Mouse (Mus musculus) layer of hippocampus, adult 2 months (tissue): ENCODE results near the gene Adgrf5. TPM values are rescaled to one million over a fixed set of nuclear protein-coding genes. Genes with fewer than 3 reads are reported as not detected.
A peak's percentile ranks its signal among the peaks of the same experiment; 100 is the strongest.
"Not testable (repeated sequence)": the region's sequence is repeated elsewhere in the genome, so short reads cannot be mapped to it uniquely, and the experiment has no call there.

ENCODE experiments used
- DNase-seq, 2 experiments: peaks; one replicate each; pipeline ENCODE4 v3.0.0; 2022; ENCODE audit warnings: low spot score in 2 of 2
- H3K27ac ChIP-seq: fragments of 200-600 bp; 2 replicates; pipeline ENCODE4 v1.8.1; 2022
- H3K4me3 ChIP-seq: fragments of 200-600 bp; 2 replicates; pipeline ENCODE4 v1.8.1; 2022; ENCODE audit warnings: mild to moderate bottlenecking
- CTCF ChIP-seq: fragments of 200-600 bp; conservative IDR thresholded peaks from 2 replicates; pipeline ENCODE4 v1.8.1; 2022; ENCODE audit warnings: antibody characterized with exemption, mild to moderate bottlenecking, moderate library complexity
- total RNA-seq, 2 experiments: library from RNA; stranded (reverse); gene quantifications; 2 replicates each; pipeline ENCODE4 v1.2.3; 2021

The Adgrf5 gene
- total RNA-seq, 2 experiments from 2014 or later = 29.7 to 30.9 TPM

- Histone ChIP-seq H3K27ac (no peak overlapping the region), H3K4me3 (no peak overlapping the region)
- no peak for DNase-seq
- TF ChIP-seq CTCF = no peak
These were observed 71.4 kb downstream of the Adgrf5 start for GRCm38 (mm10) chr17:43431692-43432091.

GRCm38 (mm10) chr17:43434485-43434884, 74.2 kb downstream of the Adgrf5 start:
- no peak for DNase-seq
- H3K4me3 ChIP-seq = no peak overlapping the region
- no peak overlapping the region for H3K27ac ChIP-seq
- TF ChIP-seq CTCF = no peak

- TF ChIP-seq CTCF = no peak
- Histone ChIP-seq H3K27ac (no peak overlapping the region), H3K4me3 (no peak overlapping the region)
- no peak for DNase-seq
These were observed 91.0 kb downstream of the Adgrf5 start for GRCm38 (mm10) chr17:43451216-43451615.

- peak; percentile 31 to 68 for DNase-seq
- no peak overlapping the region for H3K27ac ChIP-seq
- H3K4me3 ChIP-seq = no peak overlapping the region
- TF ChIP-seq CTCF = peak; percentile 84
These were observed 98.3 kb downstream of the Adgrf5 start for GRCm38 (mm10) chr17:43458598-43458997.

- no peak overlapping the region for H3K4me3 ChIP-seq
- no peak overlapping the region for H3K27ac ChIP-seq
- DNase-seq = no peak
- no peak for TF ChIP-seq CTCF
These were observed 99.5 kb downstream of the Adgrf5 start for GRCm38 (mm10) chr17:43459737-43460230.

- H3K4me3 ChIP-seq = no peak overlapping the region
- TF ChIP-seq CTCF = peak; percentile 85
These were observed 100.3 kb downstream of the Adgrf5 start for GRCm38 (mm10) chr17:43460245-43461181.

GRCm38 (mm10) chr17:43470039-43470438, 109.8 kb downstream of the Adgrf5 start:
- TF ChIP-seq CTCF = no peak
- H3K27ac ChIP-seq = no peak overlapping the region
- no peak for DNase-seq
- no peak overlapping the region for H3K4me3 ChIP-seq

More at GRCm38 (mm10) chr17:43460245-43461181, 100.3 kb downstream of the Adgrf5 start:
- peak; percentile 61 to 73 for DNase-seq
- no peak overlapping the region for H3K27ac ChIP-seq

GRCm38 (mm10) chr17:43472558-43472957, 112.3 kb downstream of the Adgrf5 start:
- no peak overlapping the region for H3K4me3 ChIP-seq
- TF ChIP-seq CTCF = no peak
- no peak for DNase-seq
- no peak overlapping the region for H3K27ac ChIP-seq

GRCm38 (mm10) chr17:43474775-43475174, 114.5 kb downstream of the Adgrf5 start:
- DNase-seq = no peak
- TF ChIP-seq CTCF = no peak

GRCm38 (mm10) chr17:43477621-43478020, 117.4 kb downstream of the Adgrf5 start:
- H3K27ac ChIP-seq = no peak overlapping the region
- no peak for DNase-seq
- H3K4me3 ChIP-seq = no peak overlapping the region
- TF ChIP-seq CTCF = no peak

More at GRCm38 (mm10) chr17:43474775-43475174, 114.5 kb downstream of the Adgrf5 start:
- H3K4me3 ChIP-seq = no peak overlapping the region
- H3K27ac ChIP-seq = no peak overlapping the region

- no peak for TF ChIP-seq CTCF
- Histone ChIP-seq H3K27ac (no peak overlapping the region), H3K4me3 (no peak overlapping the region)
- DNase-seq = no peak
These were observed 125.7 kb downstream of the Adgrf5 start for GRCm38 (mm10) chr17:43485982-43486381.

- no peak for TF ChIP-seq CTCF
- Histone ChIP-seq H3K27ac (no peak overlapping the region), H3K4me3 (no peak overlapping the region)
- no peak for DNase-seq
These were observed 128.3 kb downstream of the Adgrf5 start for GRCm38 (mm10) chr17:43488439-43489151.

GRCm38 (mm10) chr17:43490371-43490770, 130.1 kb downstream of the Adgrf5 start:
- not testable (repeated sequence) for H3K27ac ChIP-seq, H3K4me3 ChIP-seq, DNase-seq
